Mouse (Mus musculus): ENCODE results near the gene Gcsam. TPM values are rescaled to one million over a fixed set of nuclear protein-coding genes. Genes with fewer than 3 reads are reported as not detected.

Gcsam gene
- polyA plus RNA-seq (2012), result not detected in 2 replicates

GRCm38 (mm10) chr16:45610267-45610666 is at the start of gene Gcsam:
Gcsam (plus strand) TSS chr16:45610380.
- Histone ChIP-seq H3K36me3 (ENCODE audit: control insufficient read depth) (no peaks in the 10 kb centered on the region), H3K27me3 (ENCODE audit: control insufficient read depth) (no peaks in the 10 kb centered on the region), H3K9me3 (ENCODE audit: control insufficient read depth, low read length) (no peaks in the 10 kb centered on the region), H3K4me1 (ENCODE audit: control insufficient read depth) (no peaks in the 10 kb centered on the region), H3K4me3 (replicated peaks) (no peak within 1 kb of the TSS)
- TF ChIP-seq GATA1 (IDR thresholded peaks at IDR 0.05; ENCODE audit: low read length), result no peak
- no peak for TF ChIP-seq TAL1 (IDR thresholded peaks at IDR 0.05; ENCODE audit: low read length)

- Histone ChIP-seq H3K9me3 (ENCODE audit: control insufficient read depth, low read length) (no peaks in the 10 kb centered on the region), H3K36me3 (ENCODE audit: control insufficient read depth) (no peaks in the 10 kb centered on the region), H3K27me3 (ENCODE audit: control insufficient read depth) (no peaks in the 10 kb centered on the region), H3K4me3 (replicated peaks) (no peak overlapping the region), H3K4me1 (ENCODE audit: control insufficient read depth) (no peaks in the 10 kb centered on the region)
- TF ChIP-seq GATA1 (IDR thresholded peaks at IDR 0.05; ENCODE audit: low read length), result no peak
- TF ChIP-seq TAL1 (IDR thresholded peaks at IDR 0.05; ENCODE audit: low read length), result no peak
These were observed 48.4 kb upstream of the Gcsam start for GRCm38 (mm10) chr16:45561747-45562146.

- Histone ChIP-seq H3K4me1 (ENCODE audit: control insufficient read depth) (peaks cover 9% of the 10 kb centered on the region), H3K4me3 (replicated peaks) (no peak overlapping the region), H3K36me3 (ENCODE audit: control insufficient read depth) (no peaks in the 10 kb centered on the region), H3K9me3 (ENCODE audit: control insufficient read depth, low read length) (no peaks in the 10 kb centered on the region), H3K27me3 (ENCODE audit: control insufficient read depth) (no peaks in the 10 kb centered on the region)
- TF ChIP-seq TAL1 (IDR thresholded peaks at IDR 0.05; ENCODE audit: low read length), result no peak
- no peak for TF ChIP-seq GATA1 (IDR thresholded peaks at IDR 0.05; ENCODE audit: low read length)
These were observed 37.9 kb upstream of the Gcsam start for GRCm38 (mm10) chr16:45572307-45572706.

GRCm38 (mm10) chr16:45579883-45580282 is 30.3 kb upstream of the Gcsam start:
- H3K36me3 ChIP-seq (ENCODE audit: control insufficient read depth), result no peaks in the 10 kb centered on the region
- H3K4me1 ChIP-seq (ENCODE audit: control insufficient read depth), result no peaks in the 10 kb centered on the region
- H3K9me3 ChIP-seq (ENCODE audit: control insufficient read depth, low read length), result no peaks in the 10 kb centered on the region
- no peaks in the 10 kb centered on the region for H3K27me3 ChIP-seq (ENCODE audit: control insufficient read depth)
- TF ChIP-seq GATA1 (IDR thresholded peaks at IDR 0.05; ENCODE audit: low read length) (no peak), TAL1 (IDR thresholded peaks at IDR 0.05; ENCODE audit: low read length) (no peak)
- H3K4me3 ChIP-seq (replicated peaks), result no peak overlapping the region

- TF ChIP-seq GATA1 (IDR thresholded peaks at IDR 0.05; ENCODE audit: low read length) (no peak), TAL1 (IDR thresholded peaks at IDR 0.05; ENCODE audit: low read length) (no peak)
- Histone ChIP-seq H3K27me3 (ENCODE audit: control insufficient read depth) (no peaks in the 10 kb centered on the region), H3K4me1 (ENCODE audit: control insufficient read depth) (no peaks in the 10 kb centered on the region), H3K9me3 (ENCODE audit: control insufficient read depth, low read length) (no peaks in the 10 kb centered on the region), H3K36me3 (ENCODE audit: control insufficient read depth) (no peaks in the 10 kb centered on the region), H3K4me3 (replicated peaks) (no peak overlapping the region)
These were observed 27.7 kb upstream of the Gcsam start for GRCm38 (mm10) chr16:45582512-45582911.

GRCm38 (mm10) chr16:45593656-45594055 is 16.5 kb upstream of the Gcsam start:
- no peaks in the 10 kb centered on the region for H3K9me3 ChIP-seq (ENCODE audit: control insufficient read depth, low read length)
- H3K4me1 ChIP-seq (ENCODE audit: control insufficient read depth), result no peaks in the 10 kb centered on the region
- H3K27me3 ChIP-seq (ENCODE audit: control insufficient read depth), result no peaks in the 10 kb centered on the region
- no peak for TF ChIP-seq TAL1 (IDR thresholded peaks at IDR 0.05; ENCODE audit: low read length)
- TF ChIP-seq GATA1 (IDR thresholded peaks at IDR 0.05; ENCODE audit: low read length), result no peak
- no peak overlapping the region for H3K4me3 ChIP-seq (replicated peaks)
- H3K36me3 ChIP-seq (ENCODE audit: control insufficient read depth), result no peaks in the 10 kb centered on the region

GRCm38 (mm10) chr16:45595494-45595893 is 14.7 kb upstream of the Gcsam start:
- H3K9me3 ChIP-seq (ENCODE audit: control insufficient read depth, low read length), result no peaks in the 10 kb centered on the region
- no peaks in the 10 kb centered on the region for H3K36me3 ChIP-seq (ENCODE audit: control insufficient read depth)
- H3K4me3 ChIP-seq (replicated peaks), result no peak overlapping the region
- no peaks in the 10 kb centered on the region for H3K4me1 ChIP-seq (ENCODE audit: control insufficient read depth)
- no peaks in the 10 kb centered on the region for H3K27me3 ChIP-seq (ENCODE audit: control insufficient read depth)
- TF ChIP-seq GATA1 (IDR thresholded peaks at IDR 0.05; ENCODE audit: low read length), result no peak
- TF ChIP-seq TAL1 (IDR thresholded peaks at IDR 0.05; ENCODE audit: low read length), result no peak

- no peaks in the 10 kb centered on the region for H3K9me3 ChIP-seq (ENCODE audit: control insufficient read depth, low read length)
- TF ChIP-seq TAL1 (IDR thresholded peaks at IDR 0.05; ENCODE audit: low read length) (no peak), GATA1 (IDR thresholded peaks at IDR 0.05; ENCODE audit: low read length) (no peak)
- H3K27me3 ChIP-seq (ENCODE audit: control insufficient read depth), result no peaks in the 10 kb centered on the region
- H3K4me3 ChIP-seq (replicated peaks), result no peak overlapping the region
- no peaks in the 10 kb centered on the region for H3K4me1 ChIP-seq (ENCODE audit: control insufficient read depth)
- H3K36me3 ChIP-seq (ENCODE audit: control insufficient read depth), result no peaks in the 10 kb centered on the region
These were observed 1.7 kb upstream of the Gcsam start for GRCm38 (mm10) chr16:45608481-45608954.

GRCm38 (mm10) chr16:45609300-45609699 is 880 bp upstream of the Gcsam start:
- TF ChIP-seq TAL1 (IDR thresholded peaks at IDR 0.05; ENCODE audit: low read length) (no peak), GATA1 (IDR thresholded peaks at IDR 0.05; ENCODE audit: low read length) (no peak)
- Histone ChIP-seq H3K27me3 (ENCODE audit: control insufficient read depth) (no peaks in the 10 kb centered on the region), H3K4me3 (replicated peaks) (no peak overlapping the region), H3K4me1 (ENCODE audit: control insufficient read depth) (no peaks in the 10 kb centered on the region), H3K36me3 (ENCODE audit: control insufficient read depth) (no peaks in the 10 kb centered on the region), H3K9me3 (ENCODE audit: control insufficient read depth, low read length) (no peaks in the 10 kb centered on the region)

- Histone ChIP-seq H3K27me3 (ENCODE audit: control insufficient read depth) (no peaks in the 10 kb centered on the region), H3K4me1 (ENCODE audit: control insufficient read depth) (no peaks in the 10 kb centered on the region), H3K9me3 (ENCODE audit: control insufficient read depth, low read length) (no peaks in the 10 kb centered on the region), H3K36me3 (ENCODE audit: control insufficient read depth) (no peaks in the 10 kb centered on the region), H3K4me3 (replicated peaks) (no peak overlapping the region)
- TF ChIP-seq TAL1 (IDR thresholded peaks at IDR 0.05; ENCODE audit: low read length) (no peak), GATA1 (IDR thresholded peaks at IDR 0.05; ENCODE audit: low read length) (no peak)
These were observed 3.1 kb downstream of the Gcsam start for GRCm38 (mm10) chr16:45613247-45613646.

All from erythroblast, embryonic 14.5 days (primary cell).